Mouse (Mus musculus) intestine, embryonic 16.5 days (tissue): ENCODE measurements around the gene Zfp148. TPM values are rescaled to one million over a fixed set of nuclear protein-coding genes. Genes with fewer than 3 reads are reported as not detected.
A peak's percentile ranks its signal among the peaks of the same experiment; 100 is the strongest.
"Not testable (repeated sequence)": the region's sequence is repeated elsewhere in the genome, so short reads cannot be mapped to it uniquely, and the experiment has no call there.

ENCODE experiments used
- ATAC-seq: fragments of 200-750 bp; cut with Nextera tagmentation; 2 replicates; pipeline ENCODE4 v1.8.0; 2017; ENCODE audit warnings: moderate TSS enrichment, moderate library complexity
- H3K27ac ChIP-seq: fragments of 300-500 bp; sonication (generic); 2 replicates; pipeline ENCODE4 v1.5.1; 2014; ENCODE audit warnings: mild to moderate bottlenecking, low read length
- H3K27me3 ChIP-seq: fragments of 300-500 bp; sonication (generic); replicated peaks from 2 replicates; pipeline ENCODE4 v1.6.1; 2014; ENCODE audit warnings: low read length, control low read depth, mixed read lengths; ENCODE audit not compliant: control insufficient read depth, insufficient read depth
- H3K36me3 ChIP-seq: fragments of 300-500 bp; sonication (generic); 2 replicates; pipeline ENCODE4 v1.6.1; 2014; ENCODE audit warnings: low read length, control low read depth; ENCODE audit not compliant: control insufficient read depth, insufficient read depth
- H3K4me1 ChIP-seq: fragments of 300-500 bp; sonication (generic); 2 replicates; pipeline ENCODE4 v1.6.1; 2014; ENCODE audit warnings: low read length, control low read depth, mixed read lengths; ENCODE audit not compliant: control insufficient read depth, insufficient read depth
- H3K4me2 ChIP-seq: fragments of 300-500 bp; sonication (generic); 2 replicates; pipeline ENCODE4 v1.6.1; 2014; ENCODE audit warnings: low read depth, low read length, control low read depth
- H3K4me3 ChIP-seq: fragments of 300-500 bp; sonication (generic); 2 replicates; pipeline ENCODE4 v1.5.1; 2014; ENCODE audit warnings: mild to moderate bottlenecking, low read length
- H3K9ac ChIP-seq: fragments of 300-500 bp; sonication (generic); 2 replicates; pipeline ENCODE4 v1.6.1; 2014; ENCODE audit warnings: low read depth, low read length
- H3K9me3 ChIP-seq: fragments of 300-500 bp; sonication (generic); 2 replicates; pipeline ENCODE4 v1.6.1; 2016; ENCODE audit warnings: low read length, control low read depth; ENCODE audit not compliant: control insufficient read depth
- WGBS: fragments of 180-500 bp; shearing (Covaris S2); extraction: QIAGEN DNeasy Blood & Tissue Kit; methylation state at CpG from one replicate; pipeline ENCODE4 v1.1.7; 2014; 5-methylcytosine and 5-hydroxymethylcytosine counted together
- polyA plus RNA-seq: library from polyadenylated mRNA; unstranded; fragments of >200 nt; fragmentation: Nextera tagmentation; extraction: Ambion mirVana; gene quantifications from 2 replicates; pipeline ENCODE4 v1.2.1, GENCODE M21; 2015

The Zfp148 gene
- polyA plus RNA-seq: 39.1 and 39.9 TPM in 2 replicates

DNA sequence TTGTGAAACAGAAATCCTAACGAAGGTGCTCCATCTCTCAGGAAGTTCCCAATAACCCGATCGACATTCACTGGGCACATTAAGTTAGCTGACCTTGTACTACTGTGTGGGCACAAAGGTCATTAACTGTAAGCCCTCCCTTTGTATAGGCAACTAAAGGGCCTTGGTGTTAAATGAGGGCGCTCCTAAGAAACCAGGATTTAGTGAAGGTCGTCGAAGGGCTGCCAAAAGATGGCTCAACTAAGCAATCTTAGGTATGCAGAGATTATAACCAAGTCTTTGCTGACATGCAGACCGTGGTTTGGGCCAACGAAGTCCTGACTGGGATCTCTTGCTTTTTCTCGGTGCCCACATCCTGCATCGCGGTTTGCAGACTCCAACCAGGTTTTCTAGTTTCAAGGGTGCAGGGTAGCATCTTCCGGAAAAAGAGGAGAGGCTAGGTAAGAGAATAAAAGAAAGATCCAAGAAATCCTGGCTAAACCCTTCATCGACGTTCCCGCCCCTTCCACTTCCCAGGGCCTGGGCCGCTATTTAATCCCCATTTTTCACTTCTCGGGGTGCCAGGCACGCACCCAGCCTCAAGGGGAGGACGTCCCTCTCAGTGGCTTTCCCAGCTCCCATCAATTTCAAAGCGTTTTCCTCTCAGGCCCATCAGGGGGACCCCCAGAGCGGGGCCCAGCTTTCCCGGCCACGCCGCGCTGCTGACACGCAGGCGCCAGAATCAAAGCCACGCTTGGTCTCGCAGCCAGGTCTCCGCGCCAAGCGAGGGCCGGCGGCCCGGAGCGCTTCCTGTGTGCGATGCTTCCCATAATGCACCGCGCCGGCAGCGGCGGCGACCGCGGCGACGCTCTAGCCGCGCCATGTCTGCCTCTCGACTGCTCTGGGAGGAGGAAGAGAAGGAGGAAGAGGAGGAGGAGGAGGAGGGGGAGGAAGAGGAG lies at the start of gene Zfp148:
TSS of gene Zfp148 (plus strand) at position 893 of the 938 bp plus-strand sequence.
- ATAC-seq: peak; percentile 89
- H3K4me1 ChIP-seq: peaks cover 15% of the 10 kb centered on the region
- not testable (repeated sequence) for H3K9me3 ChIP-seq, H3K27me3 ChIP-seq, H3K36me3 ChIP-seq
- H3K9ac ChIP-seq: peak within 1 kb of the TSS; percentile 97
- H3K4me3 ChIP-seq: peak within 1 kb of the TSS; percentile 95
- peak within 1 kb of the TSS; percentile 71 for H3K4me2 ChIP-seq
- peak within 1 kb of the TSS; percentile 97 for H3K27ac ChIP-seq
- 2% methylated on average over 50 of the region's 50 CpGs for WGBS

DNA sequence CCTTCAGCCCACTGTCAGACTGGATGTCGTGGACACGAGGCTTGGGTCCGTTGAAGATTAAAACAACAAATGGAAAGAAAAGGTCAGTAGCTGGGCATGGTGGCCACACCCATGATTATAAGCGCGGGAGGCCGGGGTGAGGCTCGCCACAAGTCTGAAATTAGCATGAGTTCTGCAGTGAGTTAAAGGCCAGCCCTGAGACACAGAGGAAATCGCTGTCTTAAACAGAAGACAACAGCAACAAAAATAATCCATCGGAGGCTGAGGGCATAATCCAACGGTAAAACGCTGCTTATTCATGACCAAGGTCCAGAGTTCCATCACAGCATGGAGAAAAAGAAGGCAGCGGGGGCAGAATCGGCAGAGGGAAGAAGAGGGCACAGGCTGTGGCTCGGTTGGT lies 47.6 kb upstream of the Zfp148 start:
- no peak overlapping the region for H3K9ac ChIP-seq
- no peak overlapping the region for H3K4me2 ChIP-seq
- H3K4me1 ChIP-seq: no peaks in the 10 kb centered on the region
- no peak overlapping the region for H3K4me3 ChIP-seq
- no peak for ATAC-seq
- 69% methylated on average over 14 of the region's 14 CpGs for WGBS
- H3K36me3 ChIP-seq: no peaks in the 10 kb centered on the region
- H3K27ac ChIP-seq: no peak overlapping the region
- no peaks in the 10 kb centered on the region for H3K9me3 ChIP-seq
- H3K27me3 ChIP-seq: no peaks in the 10 kb centered on the region

DNA sequence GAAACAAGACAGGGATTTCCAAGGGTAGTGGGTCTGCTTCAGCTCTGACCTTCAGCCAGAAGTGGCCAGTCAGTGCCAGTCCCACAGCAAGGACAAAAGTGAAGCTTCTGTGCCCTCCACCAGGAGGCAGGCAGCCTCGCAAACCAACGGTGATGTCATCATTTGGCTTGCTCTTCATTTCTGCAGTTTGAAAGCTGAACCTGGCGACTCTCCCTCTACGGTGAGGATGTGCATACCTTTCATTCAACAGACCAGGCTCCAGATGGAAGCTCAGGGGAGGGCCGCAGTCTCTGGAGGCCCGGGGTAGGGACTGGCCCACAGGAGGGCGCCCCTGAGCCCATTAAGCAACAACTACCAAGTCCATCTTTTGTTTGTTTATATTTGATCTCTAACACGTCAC lies 43.5 kb upstream of the Zfp148 start:
- no peak overlapping the region for H3K9ac ChIP-seq
- peak; percentile 66; the same call in 1 of the 2 replicates for ATAC-seq
- H3K4me1 ChIP-seq: no peaks in the 10 kb centered on the region
- H3K4me3 ChIP-seq: no peak overlapping the region
- no peak overlapping the region for H3K27ac ChIP-seq
- no peaks in the 10 kb centered on the region for H3K36me3 ChIP-seq
- no peaks in the 10 kb centered on the region for H3K9me3 ChIP-seq
- 9% methylated on average over 8 of the region's 8 CpGs for WGBS
- H3K27me3 ChIP-seq: no peaks in the 10 kb centered on the region
- H3K4me2 ChIP-seq: peak overlapping the region; percentile 14; the same call in 1 of the 2 replicates

DNA sequence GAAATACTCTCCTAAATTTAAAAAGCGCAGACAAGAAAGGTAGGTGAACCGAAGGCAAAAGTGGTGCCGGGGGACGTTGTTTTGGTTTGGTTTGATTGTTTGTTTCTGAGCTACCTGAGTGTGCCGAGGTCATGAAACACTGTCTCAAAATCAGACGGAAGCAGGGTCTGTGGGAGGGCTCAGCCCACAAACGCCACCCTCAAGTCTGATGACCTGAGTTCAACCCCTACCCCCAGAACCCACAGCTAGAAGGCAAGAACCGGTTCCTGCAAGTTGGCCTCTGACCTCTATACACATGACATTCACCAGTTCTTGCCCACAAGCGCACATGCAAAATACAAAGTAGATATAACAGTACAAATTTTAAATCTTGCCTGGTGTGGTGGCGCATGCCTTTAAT lies 43.0 kb upstream of the Zfp148 start:
- Histone ChIP-seq H3K9ac (no peak overlapping the region), H3K4me1 (no peaks in the 10 kb centered on the region), H3K4me2 (no peak overlapping the region), H3K36me3 (no peaks in the 10 kb centered on the region), H3K27ac (no peak overlapping the region), H3K27me3 (no peaks in the 10 kb centered on the region), H3K9me3 (no peaks in the 10 kb centered on the region), H3K4me3 (no peak overlapping the region)
- no peak for ATAC-seq
- 71% methylated on average over 10 of the region's 10 CpGs for WGBS

DNA sequence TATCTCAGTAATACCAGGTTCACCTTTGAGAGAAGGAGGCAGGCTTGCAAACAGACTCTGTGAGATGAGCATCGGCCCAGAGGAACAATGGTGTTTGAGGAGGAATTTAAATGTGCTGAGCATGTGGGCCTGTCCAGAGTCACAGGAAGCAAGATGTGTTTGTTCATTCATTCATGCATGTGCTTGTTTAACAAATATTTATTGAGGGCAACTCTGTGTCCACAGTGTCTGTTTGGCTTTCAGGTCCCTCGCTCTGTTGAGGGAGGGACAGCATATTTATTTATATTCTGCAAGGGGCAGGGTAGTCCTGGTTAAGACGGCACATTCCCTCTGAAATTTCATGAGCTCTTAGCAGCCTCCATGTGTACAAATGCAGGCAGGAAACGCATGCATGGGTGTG lies 42.1 kb upstream of the Zfp148 start:
- Histone ChIP-seq H3K4me3 (no peak overlapping the region), H3K9ac (no peak overlapping the region), H3K9me3 (no peaks in the 10 kb centered on the region), H3K27ac (no peak overlapping the region), H3K27me3 (no peaks in the 10 kb centered on the region), H3K36me3 (no peaks in the 10 kb centered on the region), H3K4me1 (no peaks in the 10 kb centered on the region), H3K4me2 (no peak overlapping the region)
- 42% methylated on average over 4 of the region's 4 CpGs for WGBS
- ATAC-seq: no peak

DNA sequence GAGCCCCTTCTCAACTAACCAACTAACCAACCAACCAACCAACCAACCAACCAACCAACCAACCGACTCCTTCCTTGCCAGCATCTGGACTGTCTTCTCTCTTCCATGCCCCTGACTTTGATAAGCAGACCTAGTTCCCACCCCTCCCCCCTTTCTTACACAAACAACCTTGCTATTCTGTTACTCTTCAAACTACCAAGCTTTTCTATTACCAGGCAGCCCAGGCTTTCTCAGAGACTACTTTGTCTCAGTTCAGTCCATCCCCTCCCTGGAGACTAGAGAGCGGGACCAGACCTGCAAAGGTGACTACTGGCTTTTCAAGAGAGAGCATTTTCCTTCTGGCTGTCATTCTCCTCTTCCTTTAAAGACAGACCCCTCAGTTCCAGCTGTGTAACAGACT lies 41.2 kb upstream of the Zfp148 start:
- Histone ChIP-seq H3K4me3 (no peak overlapping the region), H3K27ac (no peak overlapping the region), H3K4me1 (no peaks in the 10 kb centered on the region), H3K4me2 (no peak overlapping the region), H3K9me3 (no peaks in the 10 kb centered on the region), H3K9ac (no peak overlapping the region), H3K27me3 (no peaks in the 10 kb centered on the region), H3K36me3 (no peaks in the 10 kb centered on the region)
- ATAC-seq: no peak
- WGBS: 79% methylated on average over 2 of the region's 2 CpGs

DNA sequence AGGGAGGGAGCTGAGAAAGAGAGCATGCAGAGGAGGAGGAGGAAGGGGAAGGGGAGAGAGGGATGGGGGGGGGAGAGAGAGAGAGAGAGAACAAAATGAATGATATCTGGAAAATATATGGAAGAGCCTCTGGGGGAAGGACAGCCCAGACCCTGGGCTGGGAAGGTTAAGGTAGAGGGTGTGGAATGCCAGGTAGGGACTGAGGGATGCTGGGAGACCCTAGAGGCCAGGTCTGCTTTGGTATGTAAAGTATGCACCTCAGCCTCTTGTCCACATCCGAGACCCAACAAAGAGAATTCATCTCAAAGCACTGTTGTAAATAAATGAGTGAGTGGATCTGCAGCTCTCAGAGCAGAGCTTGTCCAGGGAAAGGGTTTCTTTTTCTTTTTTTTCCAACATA lies 38.3 kb upstream of the Zfp148 start:
- no peak overlapping the region for H3K4me2 ChIP-seq
- no peak overlapping the region for H3K27ac ChIP-seq
- H3K4me3 ChIP-seq: no peak overlapping the region
- no peaks in the 10 kb centered on the region for H3K36me3 ChIP-seq
- no peak for ATAC-seq
- WGBS: 42% methylated on average over 1 of the region's 1 CpGs
- H3K9ac ChIP-seq: no peak overlapping the region
- H3K9me3 ChIP-seq: no peaks in the 10 kb centered on the region
- H3K4me1 ChIP-seq: 0 out of 2 replicates have a peak, but pooled peaks cover 8% of the 10 kb centered on the region
- no peaks in the 10 kb centered on the region for H3K27me3 ChIP-seq

DNA sequence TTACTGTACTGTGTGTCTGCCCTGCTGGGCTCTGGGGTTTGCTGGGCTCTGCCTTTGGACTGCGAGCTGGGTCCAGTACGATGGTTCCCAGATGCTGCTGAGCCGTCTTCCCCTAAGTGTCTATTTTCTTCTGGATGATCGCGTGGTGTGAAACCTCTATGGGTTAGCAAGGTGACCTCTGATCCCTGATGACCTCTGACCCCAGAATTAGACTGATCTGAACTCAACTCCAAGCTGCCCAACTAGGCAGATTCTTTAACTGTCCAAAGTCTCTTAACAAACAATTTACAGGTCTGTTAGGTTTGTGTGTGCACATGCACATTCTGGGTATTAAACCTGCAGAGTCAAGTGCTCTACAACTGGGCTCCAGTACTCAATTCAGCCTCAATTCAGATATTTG lies 37.5 kb upstream of the Zfp148 start:
- no peak for ATAC-seq
- Histone ChIP-seq H3K9me3 (no peaks in the 10 kb centered on the region), H3K27me3 (no peaks in the 10 kb centered on the region), H3K4me3 (no peak overlapping the region), H3K36me3 (no peaks in the 10 kb centered on the region), H3K9ac (no peak overlapping the region), H3K4me1 (0 out of 2 replicates have a peak, but pooled peaks cover 8% of the 10 kb centered on the region), H3K27ac (no peak overlapping the region), H3K4me2 (no peak overlapping the region)
- 56% methylated on average over 5 of the region's 5 CpGs for WGBS

DNA sequence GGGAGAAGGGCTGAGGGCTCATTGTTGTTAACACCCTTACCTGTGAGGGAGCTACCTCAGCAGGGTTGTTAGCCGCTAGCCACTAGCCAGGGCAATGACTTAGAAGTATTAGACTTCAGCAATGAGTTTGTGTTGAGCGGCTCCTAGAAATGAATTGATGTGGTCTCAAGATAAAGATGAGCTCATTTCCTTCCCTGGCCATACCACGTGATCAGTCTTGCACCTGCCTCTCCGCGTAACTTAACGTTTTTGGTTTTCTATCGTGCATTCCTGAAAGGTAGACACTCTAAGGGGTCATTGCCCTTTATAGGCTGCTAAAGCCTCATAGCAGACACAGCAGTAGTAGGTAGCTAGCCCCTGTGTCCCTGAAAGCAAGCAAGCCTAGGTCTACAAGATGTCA lies 37.0 kb upstream of the Zfp148 start:
- no peaks in the 10 kb centered on the region for H3K36me3 ChIP-seq
- no peaks in the 10 kb centered on the region for H3K27me3 ChIP-seq
- no peaks in the 10 kb centered on the region for H3K9me3 ChIP-seq
- 0 out of 2 replicates have a peak, but pooled peaks cover 8% of the 10 kb centered on the region for H3K4me1 ChIP-seq
- H3K4me3 ChIP-seq: no peak overlapping the region
- ATAC-seq: no peak
- no peak overlapping the region for H3K4me2 ChIP-seq
- H3K27ac ChIP-seq: no peak overlapping the region
- no peak overlapping the region for H3K9ac ChIP-seq
- WGBS: 81% methylated on average over 7 of the region's 7 CpGs
